Mouse (Mus musculus): ENCODE measurements around the gene 4930523C07Rik.

The 4930523C07Rik gene

GRCm38 (mm10) chr1:160045971-160046370, 1.8 kb downstream of the 4930523C07Rik start:
- in situ Hi-C loops (cut with MseI, MboI), result no loop called here

- in situ Hi-C loops (cut with MseI, MboI), result no loop called here
These were observed 2.6 kb downstream of the 4930523C07Rik start for GRCm38 (mm10) chr1:160046786-160047185.

- in situ Hi-C loops (cut with MseI, MboI), result no loop called here
These were observed 3.3 kb downstream of the 4930523C07Rik start for GRCm38 (mm10) chr1:160047481-160047931.

- in situ Hi-C loops (cut with MseI, MboI), result no loop called here
These were observed 5.1 kb downstream of the 4930523C07Rik start for GRCm38 (mm10) chr1:160049131-160049880.

- in situ Hi-C loops (cut with MseI, MboI), result no loop called here
These were observed 6.7 kb downstream of the 4930523C07Rik start for GRCm38 (mm10) chr1:160050898-160051297.

- in situ Hi-C loops (cut with MseI, MboI), result no loop called here
These were observed 8.6 kb downstream of the 4930523C07Rik start for GRCm38 (mm10) chr1:160052556-160053315.

- in situ Hi-C loops (cut with MseI, MboI), result no loop called here
These were observed 9.5 kb downstream of the 4930523C07Rik start for GRCm38 (mm10) chr1:160053510-160054305.

GRCm38 (mm10) chr1:160054366-160055078, 10.3 kb downstream of the 4930523C07Rik start:
- in situ Hi-C loops (cut with MseI, MboI), result no loop called here

GRCm38 (mm10) chr1:160057657-160058056, 13.5 kb downstream of the 4930523C07Rik start:
- in situ Hi-C loops (cut with MseI, MboI), result no loop called here

GRCm38 (mm10) chr1:160059908-160060307, 15.7 kb downstream of the 4930523C07Rik start:
- in situ Hi-C loops (cut with MseI, MboI), result loop anchor here (5.0 to 10.0 kb wide), 2 partner anchors 145 to 148 kb away; no protein-coding TSS in a partner anchor

- in situ Hi-C loops (cut with MseI, MboI), result loop anchor here (5.0 to 10.0 kb wide), 2 partner anchors 146 to 148 kb away; no protein-coding TSS in a partner anchor
These were observed 16.4 kb downstream of the 4930523C07Rik start for GRCm38 (mm10) chr1:160060542-160060941.

- in situ Hi-C loops (cut with MseI, MboI), result loop anchor here (5.0 to 10.0 kb wide), 2 partner anchors 147 to 149 kb away; no protein-coding TSS in a partner anchor
These were observed 17.1 kb downstream of the 4930523C07Rik start for GRCm38 (mm10) chr1:160061321-160061720.

GRCm38 (mm10) chr1:160061725-160062366, 17.7 kb downstream of the 4930523C07Rik start:
- in situ Hi-C loops (cut with MseI, MboI), result loop anchor here (5.0 to 10.0 kb wide), 2 partner anchors 147 to 150 kb away; no protein-coding TSS in a partner anchor

- in situ Hi-C loops (cut with MseI, MboI), result loop anchor here (5.0 to 10.0 kb wide), 2 partner anchors 150 to 152 kb away; no protein-coding TSS in a partner anchor
These were observed 20.5 kb downstream of the 4930523C07Rik start for GRCm38 (mm10) chr1:160064547-160065144.

- in situ Hi-C loops (cut with MseI, MboI), result no loop called here
These were observed 34.9 kb downstream of the 4930523C07Rik start for GRCm38 (mm10) chr1:160078882-160079661.

- in situ Hi-C loops (cut with MseI, MboI), result no loop called here
These were observed 36.7 kb downstream of the 4930523C07Rik start for GRCm38 (mm10) chr1:160080800-160081436.

GRCm38 (mm10) chr1:160082647-160083046, 38.5 kb downstream of the 4930523C07Rik start:
- in situ Hi-C loops (cut with MseI, MboI), result no loop called here

GRCm38 (mm10) chr1:160084239-160084638, 40.1 kb downstream of the 4930523C07Rik start:
- in situ Hi-C loops (cut with MseI, MboI), result no loop called here

Measured in mouse trophoblast stem cell (cell line).